Mouse (Mus musculus) kidney, adult 2 months (tissue): ENCODE results near the gene Elovl3.

Experiments used
- CTCF ChIP-seq: fragments of 200-500 bp; conservative IDR thresholded peaks from 2 replicates; pipeline ENCODE4 v1.5.1; 2011; ENCODE audit warnings: low read depth, mild to moderate bottlenecking, control low read depth, low read length, moderate library complexity, mixed read lengths; ENCODE audit not compliant: insufficient read depth, insufficient read length
- POLR2A ChIP-seq: fragments of 200-500 bp; IDR thresholded peaks from one replicate; pipeline ENCODE4 v1.6.1; 2011; ENCODE audit warnings: low read depth, low read length, control low read depth

- TF ChIP-seq CTCF = no peak
- no peak for TF ChIP-seq POLR2A
These were observed 5.4 kb upstream of the Elovl3 start for GRCm38 (mm10) chr19:46126301-46126700.
